Mouse (Mus musculus) embryo, embryonic 9.5 days (tissue): ENCODE data around the gene Mybpc3.

Experiments
- DNase-seq: peaks from one replicate; pipeline ENCODE4 v3.0.0-alpha.2; 2017; ENCODE audit errors: extremely low spot score

Gene Mybpc3

DNA sequence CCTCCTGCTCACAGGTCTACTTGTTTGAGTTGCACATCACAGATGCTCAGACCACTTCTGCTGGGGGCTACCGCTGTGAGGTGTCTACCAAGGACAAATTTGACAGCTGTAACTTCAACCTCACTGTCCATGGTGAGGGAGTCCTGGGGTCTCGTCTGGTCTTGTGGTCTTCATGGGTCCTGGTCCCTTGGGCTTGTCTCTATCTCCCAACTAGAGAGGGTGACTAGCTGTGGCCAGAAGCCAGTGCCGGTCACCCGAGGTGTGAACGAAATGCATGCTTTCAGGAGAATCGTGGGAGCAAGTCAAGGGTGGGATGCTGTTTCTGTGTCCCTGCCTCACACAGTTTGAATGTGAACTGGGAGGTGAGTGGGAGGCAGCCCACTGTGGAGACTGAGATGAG, 3.1 kb downstream of the Mybpc3 start:
- DNase-seq, result no peak

DNA sequence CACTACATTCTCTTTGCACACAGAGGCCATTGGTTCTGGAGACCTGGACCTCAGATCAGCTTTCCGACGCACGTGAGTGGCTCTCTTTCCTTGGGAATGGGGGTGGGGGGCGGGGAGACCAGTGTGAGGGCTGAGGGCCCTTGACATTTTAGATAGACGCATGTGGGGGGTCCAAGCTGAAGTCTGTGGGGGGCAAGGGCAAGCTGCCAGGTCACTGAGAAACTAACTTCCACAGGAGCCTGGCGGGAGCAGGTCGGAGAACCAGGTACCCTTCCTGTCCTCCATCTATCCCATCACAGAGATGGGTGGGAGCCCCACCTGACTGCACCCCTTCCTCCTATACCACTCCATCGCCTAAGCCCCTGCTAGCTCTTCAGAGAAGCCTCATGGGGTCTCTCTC, 3.6 kb downstream of the Mybpc3 start:
- no peak for DNase-seq

DNA sequence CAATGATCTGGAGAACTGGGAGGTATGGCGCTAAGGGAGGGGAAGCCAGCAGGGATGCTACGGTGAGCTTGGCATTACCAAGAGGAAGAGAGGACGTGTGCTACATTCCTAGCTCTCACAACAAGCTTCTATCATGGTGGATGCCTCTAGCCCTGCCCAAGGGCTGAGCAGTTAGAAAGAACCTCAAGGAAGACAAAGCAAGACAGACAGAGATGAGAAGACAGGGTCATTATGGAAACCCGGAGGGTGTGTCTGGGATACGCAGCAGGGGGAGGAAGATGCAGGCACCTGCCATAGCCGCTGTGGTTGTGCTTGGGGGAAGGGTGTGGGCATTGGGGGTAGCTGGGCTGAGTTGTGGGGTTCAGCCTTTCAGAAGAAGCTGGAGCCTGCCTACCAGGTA, 5.6 kb downstream of the Mybpc3 start:
- no peak for DNase-seq

DNA sequence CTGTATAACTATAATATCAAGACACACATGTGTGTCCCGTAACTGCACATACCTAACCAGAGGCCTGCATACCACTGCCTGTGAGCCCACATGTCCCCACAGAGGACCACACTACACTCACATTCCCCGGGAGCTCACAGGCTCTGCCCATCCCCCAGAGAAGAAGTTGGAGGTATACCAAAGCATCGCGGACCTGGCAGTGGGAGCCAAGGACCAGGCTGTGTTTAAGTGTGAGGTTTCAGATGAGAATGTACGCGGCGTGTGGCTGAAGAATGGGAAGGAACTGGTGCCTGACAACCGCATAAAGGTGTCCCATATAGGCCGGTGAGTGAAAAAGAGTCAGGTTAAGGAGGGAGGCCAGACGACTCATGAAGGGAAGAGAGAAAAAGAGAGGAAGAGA, 7.2 kb downstream of the Mybpc3 start:
- no peak for DNase-seq

DNA sequence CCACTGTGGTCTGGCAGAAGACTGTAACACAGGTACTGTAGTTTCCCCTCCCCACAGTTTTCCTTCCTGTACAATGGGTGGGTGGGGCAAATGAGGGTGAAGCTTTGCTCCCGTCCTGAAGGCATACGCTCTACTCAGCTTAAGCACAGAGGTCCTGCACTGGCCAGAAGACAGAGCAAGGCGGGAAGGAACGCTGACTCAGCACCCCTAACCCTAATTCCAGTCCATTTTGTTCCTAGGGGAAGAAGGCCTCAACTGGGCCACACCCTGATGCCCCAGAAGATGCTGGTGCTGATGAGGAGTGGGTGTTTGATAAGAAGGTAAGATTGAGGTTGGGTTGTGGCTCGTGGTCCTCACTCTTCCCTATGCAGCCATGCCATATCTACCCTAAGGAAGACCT, 10.8 kb downstream of the Mybpc3 start:
- DNase-seq, result no peak

DNA sequence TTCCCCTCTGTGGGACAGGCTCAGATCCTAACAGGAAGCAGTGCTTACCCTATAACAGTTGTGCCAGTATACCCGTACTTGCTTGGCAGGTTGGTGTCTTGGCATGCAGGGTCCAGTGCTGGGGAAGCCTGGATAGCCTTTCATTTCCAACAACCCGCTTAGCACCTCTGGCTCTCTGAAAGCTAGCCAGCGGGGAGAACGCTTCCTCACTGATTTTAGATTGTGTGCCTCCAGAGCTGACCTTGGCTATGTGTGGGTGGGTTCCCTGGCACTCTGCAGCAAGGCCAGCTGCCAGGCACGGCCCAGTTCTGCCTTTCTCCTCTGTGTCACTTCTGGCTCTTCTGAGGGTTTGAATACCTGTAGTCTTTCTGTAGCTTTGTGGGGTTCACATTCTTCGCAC, 12.2 kb downstream of the Mybpc3 start:
- no peak for DNase-seq

DNA sequence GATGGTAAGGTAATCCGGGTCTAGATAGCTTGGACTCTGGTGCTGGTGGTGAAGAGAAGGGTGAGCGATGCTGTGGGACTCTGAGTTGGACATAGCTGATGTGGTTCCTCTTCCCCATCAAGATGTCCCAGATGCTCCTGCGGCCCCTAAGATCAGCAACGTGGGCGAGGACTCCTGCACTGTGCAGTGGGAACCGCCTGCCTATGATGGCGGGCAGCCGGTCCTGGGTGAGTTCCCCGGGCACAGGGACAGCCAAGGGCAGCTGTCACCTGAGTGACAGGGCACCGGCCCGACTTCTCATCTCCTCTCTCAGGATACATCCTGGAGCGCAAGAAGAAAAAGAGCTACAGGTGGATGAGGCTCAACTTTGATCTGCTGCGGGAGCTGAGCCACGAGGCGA, 13.3 kb downstream of the Mybpc3 start:
- no peak for DNase-seq

DNA sequence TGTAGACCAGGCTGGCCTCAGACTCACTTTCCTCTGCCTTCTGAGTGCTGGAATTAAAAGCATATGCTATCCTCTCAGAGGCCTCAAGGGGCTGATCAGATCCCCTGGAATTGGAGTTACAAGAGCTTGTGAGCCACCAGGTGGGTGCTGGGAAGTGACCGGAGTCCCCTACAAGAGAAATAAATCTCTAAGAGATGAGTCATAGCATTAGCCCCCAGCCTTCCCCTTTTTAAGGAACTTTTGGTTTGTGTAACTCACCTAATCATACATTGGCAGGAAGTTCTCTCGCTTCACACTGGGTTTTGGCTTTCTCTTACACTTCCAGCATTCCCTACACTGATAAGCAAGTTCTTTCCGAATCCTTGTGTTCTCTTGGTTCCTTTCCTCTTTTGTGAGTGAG, 14.1 kb downstream of the Mybpc3 start:
- DNase-seq, result no peak

DNA sequence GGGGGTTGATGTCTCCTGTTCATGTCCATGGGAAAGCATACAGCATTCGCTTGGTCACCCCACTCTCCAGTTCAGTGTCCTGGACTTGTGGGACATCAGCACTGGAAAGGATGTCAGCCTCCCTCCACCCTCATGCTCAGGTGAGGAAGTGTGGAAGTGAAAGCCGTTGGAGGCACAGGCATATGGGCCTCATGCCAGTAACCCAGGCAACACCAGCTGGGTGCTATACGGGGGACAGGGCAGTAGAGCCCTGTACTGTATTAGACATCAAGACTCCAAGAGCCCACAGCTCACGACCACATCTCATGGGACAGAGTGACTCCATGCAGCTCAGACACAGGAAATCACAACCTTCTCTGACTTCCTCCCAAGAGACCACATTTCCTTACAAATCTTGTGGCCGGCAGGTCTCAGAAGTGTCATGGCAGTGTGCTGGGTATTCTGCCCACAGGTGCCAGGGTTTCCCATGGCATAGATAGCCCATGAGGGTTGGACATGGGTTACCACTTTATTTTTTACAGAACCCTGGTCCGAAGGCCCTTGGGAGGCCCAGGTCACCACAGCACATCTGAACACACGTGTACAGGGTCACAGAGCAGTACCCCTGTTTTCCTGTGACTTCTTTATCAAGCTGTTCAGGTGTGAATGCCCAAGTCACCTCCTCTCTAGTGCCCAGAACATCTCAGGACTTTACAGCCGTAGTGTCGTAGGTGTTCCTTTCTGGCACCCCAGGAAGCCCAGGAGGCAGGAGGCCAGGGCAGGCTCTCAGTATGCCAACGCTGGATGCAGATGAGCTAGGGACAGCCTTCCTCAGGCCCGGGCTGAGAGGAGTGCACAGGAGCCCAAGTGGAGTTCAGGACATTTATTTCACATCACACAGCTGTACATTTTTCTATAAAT, 18.8 kb downstream of the Mybpc3 start:
- no peak for DNase-seq

DNA sequence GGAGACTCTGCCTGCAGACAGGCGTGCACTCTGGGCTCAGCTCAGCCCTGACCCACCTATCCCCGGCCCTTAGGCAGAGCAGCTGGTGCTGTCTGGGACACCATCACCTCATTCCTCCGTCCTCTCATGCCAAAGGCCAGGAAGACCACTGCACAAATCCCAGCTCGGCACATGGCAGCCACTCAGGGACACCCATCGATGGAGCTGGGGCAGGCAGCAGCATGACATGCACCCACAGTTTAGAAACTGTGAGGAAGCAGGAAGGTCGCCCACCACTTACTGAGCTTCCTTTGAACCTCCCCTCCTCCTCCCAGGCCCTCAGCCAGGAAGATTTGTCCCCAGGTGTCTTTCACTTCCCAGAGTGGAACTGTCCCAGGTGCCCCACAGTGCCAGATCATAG, 19.5 kb downstream of the Mybpc3 start:
- DNase-seq, result no peak

DNA sequence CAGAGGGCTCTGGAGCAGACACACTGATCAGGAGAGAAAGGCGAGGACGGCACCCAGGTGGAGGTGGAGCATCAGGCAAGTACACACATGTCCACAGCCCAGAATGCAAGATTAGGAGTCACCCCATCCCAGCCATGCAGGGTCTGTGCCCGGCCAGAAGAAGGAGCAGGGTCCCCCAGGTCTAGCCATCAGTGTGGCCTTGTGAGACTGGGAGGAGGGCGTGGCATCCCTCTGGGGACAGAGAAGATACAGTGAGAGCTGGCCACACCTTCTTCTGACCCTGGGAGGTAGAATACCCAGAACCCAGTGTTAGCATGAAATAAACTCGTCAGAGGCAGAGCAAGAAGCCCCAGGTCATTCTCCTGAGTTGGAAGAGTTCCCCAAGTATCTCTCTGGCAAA, 21.4 kb downstream of the Mybpc3 start:
- DNase-seq, result no peak

DNA sequence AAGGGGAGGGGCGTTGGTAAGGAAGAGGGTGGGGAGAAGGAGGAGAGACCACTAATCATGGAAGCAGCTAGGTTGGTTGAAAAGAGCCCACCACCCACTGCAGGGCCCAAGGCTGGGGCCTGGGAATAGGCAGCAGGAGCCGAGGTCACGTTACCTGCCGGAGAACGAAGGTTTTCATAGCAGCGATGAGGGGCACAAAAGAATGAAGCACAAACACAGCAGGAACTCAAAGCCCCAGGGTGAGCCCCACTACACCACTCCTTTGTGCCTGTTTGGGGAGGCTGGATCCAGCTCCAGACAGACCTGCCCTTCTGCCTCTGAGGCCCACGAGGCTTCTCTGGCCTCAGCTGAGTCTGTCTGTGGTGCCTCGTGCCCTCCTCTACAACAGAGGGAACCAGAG, 21.8 kb downstream of the Mybpc3 start:
- no peak for DNase-seq

DNA sequence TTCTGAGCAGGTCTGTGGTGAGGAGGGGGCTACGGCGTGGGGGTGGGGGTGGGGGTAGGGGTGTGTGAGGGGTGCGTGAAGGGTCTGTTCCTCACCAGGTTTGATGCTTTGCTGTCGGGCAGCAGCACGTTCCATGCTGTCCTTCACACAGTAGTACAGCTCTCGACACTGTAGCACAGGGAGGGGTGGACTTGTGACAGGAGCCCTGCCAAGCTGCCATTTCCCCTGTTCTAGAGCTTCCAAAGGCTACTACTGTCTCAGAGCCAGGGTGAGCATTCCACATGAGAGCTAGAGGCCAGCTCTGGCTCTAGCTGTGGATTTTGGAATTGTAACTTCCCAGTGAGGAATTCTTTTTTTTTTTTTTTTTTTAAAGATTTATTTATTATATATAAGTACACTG, 25.0 kb downstream of the Mybpc3 start:
- DNase-seq, result no peak

DNA sequence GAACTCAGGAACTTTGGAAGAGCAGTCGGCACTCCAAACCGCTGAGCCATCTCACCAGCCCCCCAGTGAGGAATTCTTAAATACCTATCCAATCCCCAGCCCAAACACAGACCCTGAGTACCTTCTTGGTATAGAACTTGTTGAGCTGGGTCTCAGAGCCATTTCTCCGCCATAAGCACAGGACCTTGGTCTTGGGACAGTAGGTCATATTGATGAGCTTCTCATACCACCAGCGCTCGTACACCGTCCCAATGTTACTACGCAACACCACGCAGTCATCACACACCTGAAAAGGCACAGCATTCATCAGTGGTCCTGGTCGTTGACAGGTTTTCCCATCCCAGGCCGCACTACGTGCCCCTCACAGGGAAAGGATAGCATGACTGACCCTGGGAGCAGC, 25.5 kb downstream of the Mybpc3 start:
- no peak for DNase-seq

DNA sequence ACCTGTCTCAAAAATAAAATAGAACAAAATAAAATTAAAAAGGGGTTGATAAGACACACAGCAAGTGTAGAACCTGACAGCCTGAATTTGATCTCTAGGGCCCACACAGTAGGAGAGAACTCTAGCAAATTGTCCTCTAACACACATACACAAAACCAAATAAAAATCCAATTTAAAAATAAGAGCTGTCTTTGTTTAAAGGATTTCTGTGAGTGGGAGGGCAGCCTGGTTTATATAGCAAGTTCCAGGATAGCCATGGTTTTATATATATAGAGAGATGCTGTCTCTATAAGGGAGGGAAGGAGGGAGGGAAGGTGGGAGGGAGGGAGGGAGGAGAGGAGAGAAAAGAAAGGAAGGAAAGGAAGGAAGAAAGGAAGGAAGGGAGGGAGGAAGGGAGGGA, 30.2 kb downstream of the Mybpc3 start:
- no peak for DNase-seq

DNA sequence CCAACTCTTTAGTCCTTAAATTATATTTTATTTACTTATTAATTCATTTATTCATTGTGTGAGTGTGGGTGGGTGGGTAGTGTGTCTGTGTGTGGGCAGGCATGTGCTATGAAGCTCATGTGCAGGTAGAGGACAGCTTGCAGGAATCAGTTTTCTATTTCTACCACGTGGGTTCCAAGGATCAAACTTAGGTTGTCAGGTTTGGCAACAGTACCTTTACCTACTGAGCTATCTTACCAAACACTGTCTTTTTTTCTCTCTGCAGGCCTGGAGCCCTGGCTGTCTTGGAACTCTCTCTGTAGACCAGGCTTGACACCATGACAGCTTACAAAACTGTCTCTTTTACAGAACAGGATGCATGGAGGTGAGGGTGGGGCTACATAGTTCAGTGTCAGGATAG, 33.4 kb downstream of the Mybpc3 start:
- no peak for DNase-seq

DNA sequence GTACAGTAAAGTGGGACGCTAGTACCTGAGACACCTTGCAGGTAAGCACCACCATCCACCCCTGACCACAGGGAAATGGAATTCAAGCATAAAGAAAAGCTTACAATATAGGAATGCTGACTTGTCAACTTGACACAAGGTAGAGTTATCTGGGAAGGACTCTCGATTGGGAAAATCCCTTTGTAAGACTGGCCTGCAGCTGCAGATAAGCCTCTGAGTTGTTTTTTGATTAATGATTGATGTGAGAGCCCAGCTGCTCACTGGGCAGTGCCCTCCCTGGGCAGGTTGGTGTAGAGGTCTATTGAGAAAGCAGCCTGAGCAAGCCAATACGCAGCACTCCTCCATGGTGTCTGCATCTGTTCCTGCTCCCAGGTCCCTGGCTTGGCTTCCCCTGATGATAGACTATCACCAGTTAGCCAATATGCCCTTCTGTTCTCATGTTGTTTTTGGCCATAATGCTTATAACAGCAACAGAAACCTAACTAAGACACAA, 35.0 kb downstream of the Mybpc3 start:
- DNase-seq, result no peak

DNA sequence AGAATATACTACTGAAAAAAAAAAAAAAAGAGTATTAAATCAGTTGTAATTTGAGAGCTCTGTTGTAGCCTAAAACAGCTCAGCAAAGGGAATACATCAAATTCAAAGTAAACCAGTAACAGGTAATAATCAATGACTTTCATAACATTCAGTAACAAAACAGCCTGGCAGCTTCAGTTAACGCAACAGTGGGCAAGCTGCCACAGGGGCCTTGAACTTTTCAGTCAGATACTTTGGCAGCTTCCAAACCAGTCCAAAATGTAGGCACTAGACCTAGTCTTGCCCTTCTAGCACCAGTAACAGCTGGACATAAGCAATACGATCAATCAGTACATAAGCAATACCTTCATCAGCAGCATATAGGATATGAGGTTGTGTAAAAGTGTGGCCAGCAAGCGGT, 36.1 kb downstream of the Mybpc3 start:
- DNase-seq, result no peak

DNA sequence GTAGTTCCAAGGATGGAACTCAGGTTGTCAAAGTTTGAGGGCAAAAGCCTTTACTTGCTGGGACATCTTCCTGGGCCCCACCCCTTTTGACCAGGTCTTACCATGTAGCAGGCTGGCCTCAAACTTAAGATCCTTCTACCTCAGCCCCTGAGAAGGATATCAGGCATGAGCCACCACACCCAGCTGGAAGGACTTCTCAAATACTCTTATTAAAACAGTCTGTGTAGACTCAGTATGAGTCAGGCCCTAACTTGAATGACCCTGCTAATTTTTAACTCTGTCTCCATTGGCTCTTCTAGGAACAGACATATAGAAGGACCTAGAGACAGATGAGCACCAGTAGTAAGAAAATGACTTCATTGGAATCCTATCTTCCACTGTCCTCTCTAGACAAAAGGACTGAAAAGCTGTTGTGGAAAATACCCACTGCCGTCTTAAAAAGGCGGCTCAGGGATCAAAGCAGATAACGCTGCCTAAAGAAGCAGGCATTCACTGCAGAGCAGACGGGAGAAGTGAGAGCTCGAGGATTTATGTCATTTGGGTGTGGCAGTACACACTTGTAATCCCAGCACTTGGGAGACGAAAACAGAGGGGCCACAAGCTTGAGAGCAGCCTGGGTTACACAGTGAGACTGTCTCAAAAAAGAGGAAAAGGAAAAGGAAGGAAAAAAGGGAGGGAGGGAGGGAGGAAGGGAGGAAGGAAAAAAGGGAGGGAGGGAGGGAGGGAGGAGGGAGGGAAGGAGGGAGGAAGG, 39.2 kb downstream of the Mybpc3 start:
- no peak for DNase-seq

DNA sequence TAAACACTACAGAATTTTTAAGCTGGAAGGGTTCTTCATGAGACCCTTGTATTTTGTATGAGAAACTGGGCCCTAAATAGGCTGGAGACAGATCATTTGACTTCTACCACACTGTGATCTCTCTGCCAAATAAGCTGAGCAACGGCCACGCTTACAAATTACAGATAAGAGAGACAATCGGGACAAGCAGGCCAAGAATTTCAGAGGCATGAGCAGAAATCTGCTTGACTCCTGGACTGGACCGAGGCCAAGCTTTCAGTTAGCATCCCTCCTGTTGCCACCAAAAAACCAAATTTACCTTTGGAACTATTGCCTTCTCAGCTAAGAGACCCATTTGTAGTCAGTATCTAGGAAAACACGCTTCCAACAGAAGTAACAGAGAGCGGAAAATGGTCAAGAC, 42.6 kb downstream of the Mybpc3 start:
- no peak for DNase-seq

DNA sequence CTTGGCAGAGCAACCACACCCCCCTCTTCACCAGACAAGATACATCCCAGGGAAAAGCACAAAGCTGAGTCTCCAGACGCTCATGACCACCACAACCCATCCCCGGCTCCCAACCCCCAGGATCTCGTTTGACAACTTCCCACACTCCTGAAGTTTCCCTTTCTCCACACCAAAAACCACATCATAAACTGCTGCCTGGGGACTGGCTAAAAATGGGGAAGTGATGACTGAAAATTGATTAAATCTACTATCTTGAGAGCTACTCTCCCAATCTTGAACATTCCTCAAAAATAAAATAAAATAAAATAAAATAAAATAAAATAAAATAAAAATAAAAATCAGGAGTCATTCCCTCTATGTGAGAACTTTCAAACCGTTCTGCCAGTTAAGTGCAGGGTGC, 45.0 kb downstream of the Mybpc3 start:
- DNase-seq, result no peak

DNA sequence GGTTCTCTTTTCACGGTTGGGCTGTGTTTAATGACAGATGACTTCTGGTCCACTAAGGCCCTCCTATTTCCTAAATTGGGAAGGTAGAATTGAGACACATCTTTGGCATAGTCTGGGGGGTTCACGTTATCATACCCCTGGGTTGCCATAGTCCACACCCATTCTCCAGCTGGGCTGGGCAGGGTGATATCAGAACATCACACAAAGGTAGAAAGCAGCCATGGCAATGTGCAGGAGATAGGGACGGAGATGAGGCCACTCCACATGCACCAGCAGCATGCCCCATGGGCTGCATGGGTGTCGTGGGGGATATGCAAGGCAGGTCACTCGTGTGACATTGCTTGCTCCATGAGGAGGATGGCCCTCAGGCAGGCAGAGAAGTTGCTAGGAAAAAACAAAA, 45.6 kb downstream of the Mybpc3 start:
- no peak for DNase-seq

DNA sequence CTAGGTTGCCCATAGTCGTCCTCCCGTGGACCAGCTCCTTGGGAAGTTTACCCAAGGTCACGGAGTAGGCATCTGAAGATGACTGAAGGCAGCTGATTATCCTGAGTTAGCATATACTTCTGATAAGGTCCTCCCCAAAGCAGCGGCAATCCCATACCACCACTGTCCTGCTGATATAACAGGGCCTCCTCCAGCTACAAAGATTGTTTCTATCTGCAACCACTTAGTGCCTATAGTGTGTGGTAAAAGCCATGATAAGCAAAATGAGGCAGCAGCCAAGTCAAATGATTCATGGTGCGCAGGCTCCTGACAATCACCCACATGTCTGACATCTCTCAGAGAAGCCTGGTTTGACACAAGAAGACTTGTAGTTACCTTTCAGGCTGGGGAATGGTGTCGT, 47.0 kb downstream of the Mybpc3 start:
- DNase-seq, result no peak
